Mouse (Mus musculus) spleen, postnatal 36 days (tissue): ENCODE results near the gene Vmn2r93.

Source experiments
- DNase-seq, 2 experiments: peaks; one replicate each; pipeline ENCODE4 v3.0.0; 2022; ENCODE audit warnings: low spot score in 2 of 2, mixed read lengths in 1 of 2

Gene Vmn2r93

GRCm38 (mm10) chr17:18297799-18298198, at the start of gene Vmn2r93:
Vmn2r93 (plus strand) TSS chr17:18298099.
- no peak for DNase-seq

DNA sequence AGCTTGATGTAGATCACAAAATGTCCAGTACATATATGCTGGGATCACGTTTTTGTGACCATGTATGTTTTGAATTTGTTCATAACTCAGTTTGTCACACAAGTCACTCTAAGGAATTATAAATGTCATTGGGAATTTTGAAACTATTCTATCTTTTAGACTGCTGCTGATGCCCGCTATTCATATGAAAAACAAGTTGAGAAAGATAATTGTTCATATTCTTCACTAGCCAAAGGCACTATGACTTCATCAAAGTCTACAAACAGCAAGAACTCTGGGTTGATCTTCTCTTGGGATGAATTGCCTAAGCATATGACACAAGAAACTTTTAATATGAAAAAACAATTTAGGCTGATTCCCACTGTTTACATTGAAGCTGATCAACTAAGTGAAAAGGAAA, 20.2 kb upstream of the Vmn2r93 start, which contains the start of gene Vmn2r94:
TSS of gene Vmn2r94 (minus strand) at position 101 of the 400 bp plus-strand sequence.
- DNase-seq: no peak

DNA sequence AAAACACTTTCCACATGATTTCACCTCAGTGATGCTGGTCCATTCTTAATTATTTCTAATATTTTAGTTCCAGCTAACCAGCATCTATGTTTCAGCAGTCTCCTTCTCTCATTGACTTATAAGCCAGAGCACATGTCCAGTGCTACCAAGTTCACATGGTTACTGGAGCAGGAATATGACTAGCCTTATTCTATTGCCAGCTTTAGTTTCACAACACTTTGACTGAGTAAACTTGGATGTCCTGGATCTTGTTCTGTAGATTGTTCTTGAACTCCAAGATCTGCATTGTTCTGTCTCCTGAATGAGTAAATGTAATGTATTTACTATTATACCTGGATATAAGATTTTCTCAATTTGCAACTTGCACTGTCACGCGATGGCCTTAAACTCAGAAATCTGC, 25.1 kb downstream of the Vmn2r93 start:
- DNase-seq: no peak

DNA sequence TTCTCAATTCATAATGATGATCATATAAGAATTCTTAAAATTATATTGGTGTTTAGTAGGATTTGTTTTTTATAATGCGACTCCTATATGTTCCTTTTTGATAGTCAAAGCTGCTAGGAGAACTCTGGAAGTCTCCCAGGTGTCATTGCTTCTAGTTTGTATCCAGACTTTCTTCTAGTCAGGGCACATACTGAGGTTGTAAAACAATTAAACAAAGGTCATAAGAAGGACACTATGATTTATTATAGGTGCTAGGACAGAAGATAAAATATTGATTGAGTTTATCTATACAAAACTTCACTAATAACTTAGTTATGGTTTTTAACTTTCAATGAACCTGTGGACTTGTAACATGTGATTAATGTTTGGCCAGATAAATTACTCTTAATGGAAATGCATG, 62.1 kb downstream of the Vmn2r93 start:
- DNase-seq: no peak

DNA sequence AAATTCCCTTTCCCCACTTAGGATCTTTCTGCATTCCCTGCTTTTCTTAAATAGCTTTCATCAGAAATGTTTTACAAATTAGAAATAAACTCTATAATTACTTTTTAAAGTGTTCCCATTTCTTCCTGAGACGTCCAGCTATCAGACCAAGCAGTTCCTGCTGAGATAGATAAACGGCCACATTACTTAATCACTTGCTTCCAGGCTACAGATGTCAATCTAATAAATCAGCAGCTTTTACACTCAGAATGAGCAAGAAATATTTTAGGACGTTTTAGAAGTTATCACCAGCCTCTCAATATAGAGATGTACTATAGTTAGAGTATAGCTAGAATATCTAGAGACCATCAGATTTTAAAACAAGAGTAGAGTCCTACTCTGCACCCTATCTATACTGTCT, 62.7 kb downstream of the Vmn2r93 start:
- DNase-seq: no peak
